Mouse (Mus musculus) heart, postnatal 0 days (tissue): ENCODE measurements around the gene Ccdc137.

Experiments
- CTCF ChIP-seq: IDR thresholded peaks from 2 replicates; pipeline ENCODE4 v1.5.1; 2016; ENCODE audit warnings: antibody characterized with exemption, control low read depth, low read depth
- EP300 ChIP-seq: IDR thresholded peaks from 2 replicates; pipeline ENCODE4 v1.6.1; 2016; ENCODE audit warnings: antibody characterized with exemption, low read depth

DNA sequence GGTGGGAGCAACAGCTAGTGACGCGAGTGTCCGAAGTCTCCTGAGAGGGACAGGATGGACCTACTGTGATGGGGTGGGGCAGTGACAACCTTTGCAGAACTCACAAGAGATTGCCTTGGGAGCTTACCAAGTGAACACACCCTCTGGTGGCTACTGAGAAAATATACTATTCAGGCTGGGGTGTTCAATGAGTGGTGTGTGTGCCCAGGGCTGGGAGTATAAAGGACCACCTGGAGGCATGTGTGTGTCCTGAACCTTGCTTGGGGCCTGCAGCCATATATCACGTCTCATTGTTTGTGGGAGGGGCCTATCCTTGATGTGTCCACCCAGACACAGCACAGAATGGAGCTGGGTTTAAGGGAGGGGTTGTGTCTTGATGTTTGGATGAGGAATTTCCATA lies 30.6 kb downstream of the Ccdc137 start:
- TF ChIP-seq CTCF (no peak), EP300 (no peak)
